Mouse (Mus musculus) cerebral cortex, adult 2 months (tissue): ENCODE data around the gene Zfand6.

Experiments used
- WGBS: fragments of 180-500 bp; shearing (Covaris S2); methylation state at CpG from one replicate; pipeline ENCODE4 v1.1.7; 2018; 5-methylcytosine and 5-hydroxymethylcytosine counted together

The Zfand6 gene

GRCm38 (mm10) chr7:84646256-84646655 lies 43.5 kb downstream of the Zfand6 start:
- WGBS = 56% methylated on average over 1 of the region's 1 CpGs

- 97% methylated on average over 6 of the region's 6 CpGs for WGBS
These were observed 46.3 kb downstream of the Zfand6 start for GRCm38 (mm10) chr7:84643270-84643998.

- 75% methylated on average over 6 of the region's 6 CpGs for WGBS
These were observed 47.4 kb downstream of the Zfand6 start for GRCm38 (mm10) chr7:84642159-84642928.

GRCm38 (mm10) chr7:84631878-84632277 lies 57.9 kb downstream of the Zfand6 start:
- 92% methylated on average over 3 of the region's 3 CpGs for WGBS

- WGBS = 63% methylated on average over 4 of the region's 4 CpGs
These were observed 66.0 kb downstream of the Zfand6 start for GRCm38 (mm10) chr7:84623718-84624117.

- 92% methylated on average over 3 of the region's 3 CpGs for WGBS
These were observed 68.8 kb downstream of the Zfand6 start for GRCm38 (mm10) chr7:84620956-84621355.

- WGBS = 95% methylated on average over 2 of the region's 2 CpGs
These were observed 70.8 kb downstream of the Zfand6 start for GRCm38 (mm10) chr7:84618951-84619350.

- 86% methylated on average over 4 of the region's 4 CpGs for WGBS
These were observed 77.3 kb downstream of the Zfand6 start for GRCm38 (mm10) chr7:84612445-84612844.

- WGBS = 88% methylated on average over 1 of the region's 1 CpGs
These were observed 78.2 kb downstream of the Zfand6 start for GRCm38 (mm10) chr7:84611609-84612008.

GRCm38 (mm10) chr7:84606293-84606749 lies 83.4 kb downstream of the Zfand6 start, which contains the start of gene Fah:
TSS of gene Fah (minus strand) at chr7:84606722.
- WGBS = 8% methylated on average over 10 of the region's 10 CpGs

- WGBS = under 1% methylated on average over 35 of the region's 36 CpGs
These were observed 84.0 kb downstream of the Zfand6 start for GRCm38 (mm10) chr7:84605704-84606292.

- 9% methylated on average over 19 of the region's 19 CpGs for WGBS
These were observed 84.6 kb downstream of the Zfand6 start for GRCm38 (mm10) chr7:84605033-84605687.

GRCm38 (mm10) chr7:84604501-84604900 lies 85.3 kb downstream of the Zfand6 start:
- 72% methylated on average over 3 of the region's 3 CpGs for WGBS

- 91% methylated on average over 3 of the region's 3 CpGs for WGBS
These were observed 88.4 kb downstream of the Zfand6 start for GRCm38 (mm10) chr7:84601331-84601730.

- 93% methylated on average over 2 of the region's 2 CpGs for WGBS
These were observed 89.1 kb downstream of the Zfand6 start for GRCm38 (mm10) chr7:84600631-84601030.

GRCm38 (mm10) chr7:84596633-84597032 lies 93.1 kb downstream of the Zfand6 start:
- WGBS = 83% methylated on average over 3 of the region's 3 CpGs

GRCm38 (mm10) chr7:84596002-84596401 lies 93.8 kb downstream of the Zfand6 start:
- 90% methylated on average over 3 of the region's 3 CpGs for WGBS

GRCm38 (mm10) chr7:84594087-84594916 lies 95.5 kb downstream of the Zfand6 start:
- WGBS = 32% methylated on average over 8 of the region's 8 CpGs

- 85% methylated on average over 3 of the region's 3 CpGs for WGBS
These were observed 98.4 kb downstream of the Zfand6 start for GRCm38 (mm10) chr7:84591347-84591746.

GRCm38 (mm10) chr7:84590622-84591021 lies 99.1 kb downstream of the Zfand6 start:
- WGBS = 86% methylated on average over 2 of the region's 2 CpGs
